Mouse (Mus musculus): ENCODE results near the gene Lzic.

Lzic gene

GRCm38 (mm10) chr4:149526330-149526729, 41.3 kb downstream of the Lzic start:
- no peak for DNase-seq (ENCODE audit: low spot score in 2 of 2)

GRCm38 (mm10) chr4:149527621-149528354, 42.8 kb downstream of the Lzic start:
- DNase-seq (ENCODE audit: low spot score in 2 of 2), result no peak

DNA sequence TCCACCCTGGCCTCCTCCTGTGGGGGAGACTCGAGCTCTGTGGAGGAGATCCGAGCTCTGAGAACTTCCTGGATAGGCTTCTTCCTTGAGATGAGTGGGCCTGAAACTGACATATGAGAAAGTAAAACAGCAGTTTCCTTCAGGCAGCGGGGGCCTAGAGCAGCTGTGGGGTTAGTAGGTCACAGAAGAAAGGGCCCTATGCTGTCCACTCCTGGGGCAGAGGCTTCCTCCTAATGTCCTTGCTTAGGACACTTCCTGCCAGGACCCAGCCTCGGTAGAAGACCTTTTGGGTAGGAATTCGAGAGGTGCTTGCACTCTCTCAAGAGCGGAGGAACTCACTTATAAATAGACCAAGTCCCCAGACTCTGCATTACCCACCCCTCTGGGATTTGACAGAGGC, 44.7 kb downstream of the Lzic start:
- DNase-seq (ENCODE audit: low spot score in 2 of 2), result no peak

GRCm38 (mm10) chr4:149539441-149539840, 54.4 kb downstream of the Lzic start:
- no peak for DNase-seq (ENCODE audit: low spot score in 2 of 2)

DNA sequence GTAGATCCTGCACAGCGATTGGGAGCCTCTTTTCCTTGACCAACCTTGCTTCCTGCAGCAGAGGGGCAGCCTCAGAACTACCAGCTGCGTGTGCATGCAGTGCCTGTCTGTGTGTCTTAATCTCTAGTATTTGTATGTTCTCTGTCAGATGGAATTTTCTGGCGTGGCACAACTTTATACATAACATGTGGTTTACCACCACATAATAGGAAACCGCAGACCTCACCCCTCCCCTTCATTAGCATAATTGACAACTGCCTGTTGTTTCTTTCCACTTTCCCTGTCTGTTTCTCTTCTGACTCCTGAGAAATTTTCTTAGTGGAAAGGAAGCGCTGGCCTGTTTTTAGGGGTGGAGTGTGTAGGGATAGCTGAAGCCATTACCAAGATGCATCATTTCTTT, 56.9 kb downstream of the Lzic start:
- no peak for DNase-seq (ENCODE audit: low spot score in 2 of 2)

- DNase-seq (ENCODE audit: low spot score in 2 of 2), result no peak
Measured at GRCm38 (mm10) chr4:149542431-149542830, 57.4 kb downstream of the Lzic start.

DNA sequence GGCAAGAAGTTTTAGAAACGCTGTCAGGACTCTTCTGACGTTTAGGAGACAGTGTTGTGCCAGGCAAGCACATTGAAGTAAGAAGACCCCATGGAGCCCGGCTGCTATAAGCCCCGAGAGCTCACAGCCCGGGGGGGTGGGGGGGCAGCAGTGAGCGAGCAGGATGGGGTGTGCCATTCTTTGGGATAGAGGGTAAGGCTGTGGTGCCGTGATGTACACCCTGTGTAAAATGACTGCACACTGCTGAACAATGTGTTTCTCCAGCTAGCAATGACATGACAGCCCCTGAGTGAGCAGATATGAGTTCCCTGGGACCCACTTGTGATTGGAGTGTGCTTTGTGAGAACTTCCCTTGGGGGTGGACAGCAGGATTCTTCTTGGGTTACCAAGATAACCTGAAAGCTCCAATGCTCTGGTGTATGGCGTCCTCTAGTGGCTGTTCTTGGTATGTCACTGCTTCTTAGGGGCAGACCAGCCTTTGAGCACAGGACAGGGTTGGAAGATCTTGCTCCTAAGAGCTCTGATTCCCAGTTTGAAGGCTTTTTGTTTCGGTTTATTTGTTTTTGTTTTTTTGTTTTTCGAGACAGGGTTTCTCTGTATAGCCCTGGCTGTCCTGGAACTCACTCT, 58.0 kb downstream of the Lzic start:
- peak; percentile 50 to 60 for DNase-seq (ENCODE audit: low spot score in 2 of 2)

DNA sequence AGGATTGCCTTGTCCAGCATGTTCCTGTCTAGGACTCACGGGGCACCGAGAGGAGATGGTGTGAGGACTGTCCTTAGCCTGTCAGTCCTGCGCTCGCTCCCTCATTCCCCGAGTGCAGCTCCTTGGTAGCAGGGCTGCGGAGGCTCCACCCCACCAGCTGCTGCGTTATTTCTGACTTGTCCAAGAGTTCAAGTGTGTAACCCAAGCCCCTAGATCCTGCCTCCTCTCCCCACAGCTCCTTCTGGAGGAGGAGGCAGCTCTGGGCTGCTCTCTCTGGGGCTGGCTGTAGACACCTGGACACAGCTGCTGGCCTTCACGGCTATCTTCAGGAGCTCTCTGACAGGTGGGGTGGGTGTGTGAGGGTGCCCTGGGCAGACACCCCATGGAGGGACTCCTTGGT, 59.9 kb downstream of the Lzic start:
- no peak for DNase-seq (ENCODE audit: low spot score in 2 of 2)

All from spleen, postnatal 36 days (tissue).